Mouse (Mus musculus) cortical plate, adult 2 months (tissue): ENCODE results near the gene Shisa6. TPM values are rescaled to one million over a fixed set of nuclear protein-coding genes. Genes with fewer than 3 reads are reported as not detected.

Experiments
- H3K27ac ChIP-seq: fragments of 200-500 bp; 2 replicates; pipeline ENCODE4 v1.5.1; 2012; ENCODE audit warnings: low read length, control low read depth, inconsistent platforms; ENCODE audit not compliant: insufficient read depth
- H3K4me1 ChIP-seq: fragments of 200-500 bp; 2 replicates; pipeline ENCODE4 v1.6.1; 2011; ENCODE audit warnings: low read length; ENCODE audit not compliant: control insufficient read depth, insufficient read depth
- H3K4me3 ChIP-seq: fragments of 200-500 bp; 2 replicates; pipeline ENCODE4 v1.5.1; 2011; ENCODE audit warnings: mild to moderate bottlenecking, low read length, control low read depth; ENCODE audit not compliant: insufficient read depth
- CTCF ChIP-seq: fragments of 200-500 bp; IDR thresholded peaks from 2 replicates; pipeline ENCODE4 v1.5.1; 2011; ENCODE audit warnings: mild to moderate bottlenecking, control low read depth, low read length; ENCODE audit not compliant: insufficient read depth; ENCODE audit errors: extremely low read depth
- POLR2A ChIP-seq: fragments of 200-500 bp; IDR thresholded peaks from 2 replicates; pipeline ENCODE4 v1.6.1; 2011; ENCODE audit warnings: mild to moderate bottlenecking, low read length, control low read depth; ENCODE audit not compliant: insufficient read depth; ENCODE audit errors: extremely low read depth
- polyA plus RNA-seq: library from polyadenylated mRNA; depleted of rRNA; stranded (reverse); fragments of >200 nt; gene quantifications from 2 replicates; pipeline ENCODE4 v1.2.3, GENCODE M21; 2012

Gene Shisa6
- polyA plus RNA-seq, 1 experiment: 4.8 TPM

- TF ChIP-seq POLR2A (no peak), CTCF (no peak)
- H3K27ac ChIP-seq: no peak overlapping the region
- H3K4me1 ChIP-seq: no peaks in the 10 kb centered on the region
- no peak overlapping the region for H3K4me3 ChIP-seq
Observed at GRCm38 (mm10) chr11:66260205-66260604, 265.6 kb downstream of the Shisa6 start.

GRCm38 (mm10) chr11:66258851-66259250 lies 266.9 kb downstream of the Shisa6 start:
- Histone ChIP-seq H3K27ac (no peak overlapping the region), H3K4me1 (no peaks in the 10 kb centered on the region), H3K4me3 (no peak overlapping the region)
- no peak for TF ChIP-seq CTCF
- no peak for TF ChIP-seq POLR2A

- no peak for TF ChIP-seq POLR2A
- TF ChIP-seq CTCF: no peak
- Histone ChIP-seq H3K4me3 (no peak overlapping the region), H3K4me1 (peaks cover 3% of the 10 kb centered on the region; the same call in 1 of the 2 replicates), H3K27ac (no peak overlapping the region)
Observed at GRCm38 (mm10) chr11:66247115-66247514, 278.6 kb downstream of the Shisa6 start.

GRCm38 (mm10) chr11:66236557-66236956 lies 289.2 kb downstream of the Shisa6 start:
- H3K4me1 ChIP-seq: no peaks in the 10 kb centered on the region
- TF ChIP-seq POLR2A (no peak), CTCF (no peak)
- H3K4me3 ChIP-seq: no peak overlapping the region
- H3K27ac ChIP-seq: no peak overlapping the region

- Histone ChIP-seq H3K27ac (no peak overlapping the region), H3K4me1 (no peaks in the 10 kb centered on the region), H3K4me3 (no peak overlapping the region)
- TF ChIP-seq POLR2A (no peak), CTCF (no peak)
Observed at GRCm38 (mm10) chr11:66232891-66233290, 292.9 kb downstream of the Shisa6 start.

GRCm38 (mm10) chr11:66222133-66222532 lies 303.6 kb downstream of the Shisa6 start:
- H3K4me3 ChIP-seq: no peak overlapping the region
- no peak overlapping the region for H3K27ac ChIP-seq
- no peak for TF ChIP-seq CTCF
- no peak for TF ChIP-seq POLR2A

GRCm38 (mm10) chr11:66218469-66218868 lies 307.3 kb downstream of the Shisa6 start:
- Histone ChIP-seq H3K4me1 (no peaks in the 10 kb centered on the region; the same call in 1 of the 2 replicates), H3K27ac (no peak overlapping the region), H3K4me3 (no peak overlapping the region)
- TF ChIP-seq POLR2A (no peak), CTCF (peak; percentile 14; the same call in 1 of the 2 replicates)

More at GRCm38 (mm10) chr11:66222133-66222532, 303.6 kb downstream of the Shisa6 start:
- no peaks in the 10 kb centered on the region; the same call in 1 of the 2 replicates for H3K4me1 ChIP-seq

GRCm38 (mm10) chr11:66188627-66189287 lies 337.0 kb downstream of the Shisa6 start:
- TF ChIP-seq CTCF (no peak), POLR2A (no peak)
- H3K27ac ChIP-seq: no peak overlapping the region
- H3K4me1 ChIP-seq: no peaks in the 10 kb centered on the region
- H3K4me3 ChIP-seq: no peak overlapping the region

GRCm38 (mm10) chr11:66188146-66188545 lies 337.6 kb downstream of the Shisa6 start:
- no peak overlapping the region for H3K4me3 ChIP-seq
- TF ChIP-seq POLR2A: no peak
- TF ChIP-seq CTCF: no peak
- no peaks in the 10 kb centered on the region for H3K4me1 ChIP-seq
- H3K27ac ChIP-seq: no peak overlapping the region

- TF ChIP-seq CTCF (no peak), POLR2A (no peak)
- Histone ChIP-seq H3K4me3 (no peak overlapping the region), H3K4me1 (no peaks in the 10 kb centered on the region), H3K27ac (no peak overlapping the region)
Observed at GRCm38 (mm10) chr11:66177781-66178180, 348.0 kb downstream of the Shisa6 start.
